Mouse (Mus musculus) urinary bladder, postnatal 14 days (tissue): ENCODE data around the gene Cabp2.

Experiments used
- DNase-seq: peaks from one replicate; pipeline ENCODE4 v3.0.0; 2021; ENCODE audit warnings: low spot score

Cabp2 gene

DNA sequence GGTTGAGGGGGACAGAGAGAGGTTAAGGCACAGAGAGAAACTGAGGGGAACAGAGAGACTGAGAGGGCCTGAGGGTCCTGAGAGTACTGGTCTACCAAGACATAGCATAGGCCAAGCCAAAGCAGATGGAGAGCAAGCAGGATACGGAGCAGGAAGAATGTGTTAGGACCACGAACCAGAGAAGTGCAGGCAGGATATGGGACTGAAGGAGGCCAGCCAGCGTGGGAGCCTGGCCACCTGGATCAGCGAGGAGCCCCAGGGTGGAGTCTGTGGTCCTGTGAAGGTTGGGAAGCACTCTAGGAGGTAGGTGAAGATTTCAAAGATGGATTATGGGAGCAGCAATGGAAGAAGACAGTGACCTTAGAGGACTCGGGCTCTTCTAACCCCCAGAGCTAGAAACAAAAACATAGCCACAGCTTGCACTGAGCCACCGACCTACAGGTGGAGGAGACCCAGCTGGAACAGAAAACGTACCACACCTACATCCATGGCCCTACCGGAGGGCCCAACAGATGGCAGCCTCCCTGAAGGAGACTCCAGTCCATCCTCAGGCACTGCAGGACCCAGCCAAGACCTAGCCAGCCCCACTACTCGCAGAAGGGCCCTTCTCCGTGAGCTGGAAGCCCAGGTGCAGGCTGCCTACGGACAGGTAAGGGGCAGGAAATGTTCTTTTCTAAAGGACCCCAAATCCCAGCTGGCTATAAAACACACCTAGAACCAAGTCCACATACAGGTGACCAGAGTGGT lies 1.0 kb downstream of the Cabp2 start:
- no peak for DNase-seq

DNA sequence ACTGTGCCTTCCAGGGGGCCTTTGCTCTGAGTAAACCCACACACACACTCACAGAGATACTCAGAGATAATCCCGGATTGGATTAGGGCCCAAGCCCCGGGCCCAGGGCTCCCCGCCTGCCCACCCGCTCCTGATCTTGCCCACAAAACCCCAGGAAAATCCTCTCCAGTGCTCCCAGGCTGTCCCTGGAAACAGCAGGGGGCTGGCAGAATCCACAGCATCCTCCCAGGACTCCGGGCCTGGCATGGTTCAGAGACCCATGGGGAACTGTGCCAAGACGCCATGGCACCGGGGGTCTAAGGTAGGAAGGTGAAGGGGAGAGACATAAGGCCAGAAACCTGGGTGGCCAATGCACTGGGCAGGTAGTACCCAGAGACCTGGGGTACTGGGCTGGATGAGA lies 1.9 kb downstream of the Cabp2 start:
- no peak for DNase-seq

- DNase-seq: no peak
These were observed 2.4 kb downstream of the Cabp2 start for GRCm38 (mm10) chr19:4083826-4084225.

DNA sequence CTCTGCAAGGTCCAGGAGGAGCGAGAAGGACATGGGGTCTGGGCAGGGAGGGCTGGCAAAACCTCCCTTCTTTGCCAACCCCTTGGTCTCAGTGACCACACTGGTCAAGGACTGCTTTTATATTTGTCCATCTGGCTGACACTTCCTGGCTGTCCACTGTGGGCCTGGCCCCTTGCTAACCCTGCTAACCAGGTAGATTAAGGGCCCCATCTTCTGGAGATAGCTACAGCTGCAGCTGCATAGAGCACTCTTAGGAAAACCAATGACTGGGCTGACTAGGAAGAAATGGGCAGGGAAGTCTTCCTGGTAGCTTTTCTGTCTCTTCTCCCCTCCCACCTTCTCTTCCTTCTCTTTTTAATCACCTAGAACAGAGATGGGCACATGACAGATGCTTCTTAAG lies 3.6 kb downstream of the Cabp2 start:
- no peak for DNase-seq

DNA sequence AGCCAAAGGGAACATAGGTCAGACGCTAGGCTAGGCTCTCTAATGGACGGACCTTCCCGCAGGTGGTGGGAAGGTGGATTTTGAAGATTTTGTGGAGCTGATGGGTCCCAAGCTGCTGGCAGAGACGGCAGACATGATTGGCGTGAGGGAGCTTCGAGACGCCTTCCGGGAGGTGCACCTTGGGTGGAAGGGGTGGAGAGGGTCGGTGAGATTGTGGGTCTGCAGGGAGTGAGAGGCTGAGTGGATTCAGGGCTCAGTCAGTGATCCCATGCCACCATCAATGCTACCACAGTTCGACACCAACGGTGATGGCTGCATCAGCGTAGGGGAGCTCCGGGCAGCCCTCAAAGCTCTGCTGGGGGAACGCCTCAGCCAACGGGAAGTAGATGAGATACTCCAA lies 4.8 kb downstream of the Cabp2 start:
- DNase-seq: no peak

DNA sequence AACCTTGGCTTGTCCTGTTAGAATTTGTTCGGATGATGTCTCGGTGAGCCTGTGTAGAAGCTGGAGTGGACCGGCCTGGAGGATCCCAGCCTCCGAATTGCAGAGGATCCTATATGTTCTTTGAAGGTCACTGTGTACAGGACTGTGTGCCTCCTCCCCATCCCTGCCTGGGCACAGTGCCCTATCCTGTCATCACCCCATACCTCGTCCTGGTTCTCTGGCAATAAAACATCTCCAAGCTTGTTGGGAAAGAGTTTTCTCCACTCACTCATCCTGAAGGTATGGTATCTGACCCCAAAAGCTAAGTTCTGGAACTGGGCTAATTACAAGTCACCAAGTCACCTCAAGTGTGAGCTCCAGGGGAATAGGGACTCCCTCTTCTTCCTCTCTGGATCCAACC lies 5.7 kb downstream of the Cabp2 start:
- DNase-seq: no peak

GRCm38 (mm10) chr19:4088146-4088545 lies 6.8 kb downstream of the Cabp2 start:
- DNase-seq: no peak

- DNase-seq: no peak
These were observed 7.8 kb downstream of the Cabp2 start for GRCm38 (mm10) chr19:4089128-4089527.

DNA sequence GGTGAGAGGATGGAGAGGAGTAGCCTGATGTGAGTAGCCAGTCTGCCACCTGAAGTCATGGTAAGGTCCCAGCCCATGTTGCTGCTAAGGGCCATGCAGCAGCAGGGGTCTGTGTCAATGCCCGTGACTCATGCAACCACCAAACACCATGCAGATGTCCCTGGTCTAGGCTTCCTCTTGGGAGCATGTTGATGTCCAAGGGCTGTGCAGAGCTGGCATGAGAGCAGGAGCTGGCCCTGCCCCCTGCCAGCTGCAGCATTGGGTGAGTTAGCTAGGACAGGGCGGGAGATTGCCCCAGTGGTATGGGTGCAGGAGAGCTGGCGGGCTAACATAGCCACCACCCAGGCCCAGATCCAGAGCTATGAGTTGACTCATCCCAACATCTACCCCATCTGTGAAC lies 9.1 kb downstream of the Cabp2 start:
- no peak for DNase-seq

GRCm38 (mm10) chr19:4091383-4091782 lies 10.0 kb downstream of the Cabp2 start:
- no peak for DNase-seq

DNA sequence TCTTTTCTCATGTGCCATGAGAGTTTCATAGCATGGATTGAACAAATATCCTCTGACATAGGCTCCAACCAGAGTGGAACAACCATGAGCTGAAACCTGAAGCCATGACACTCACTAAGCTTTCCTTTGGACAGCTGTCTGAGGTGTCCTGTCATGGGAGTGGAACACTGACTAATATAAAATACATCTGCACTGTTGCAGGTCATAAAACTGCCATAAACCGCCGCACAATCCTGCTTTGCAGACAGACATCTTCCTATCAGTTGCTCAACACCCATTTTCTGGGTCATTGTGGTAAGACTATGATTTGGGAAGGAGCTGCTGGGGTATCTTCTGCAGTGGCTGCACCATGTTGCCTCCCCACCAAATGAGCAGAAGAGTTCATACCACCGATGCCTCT lies 11.4 kb downstream of the Cabp2 start:
- DNase-seq: no peak

DNA sequence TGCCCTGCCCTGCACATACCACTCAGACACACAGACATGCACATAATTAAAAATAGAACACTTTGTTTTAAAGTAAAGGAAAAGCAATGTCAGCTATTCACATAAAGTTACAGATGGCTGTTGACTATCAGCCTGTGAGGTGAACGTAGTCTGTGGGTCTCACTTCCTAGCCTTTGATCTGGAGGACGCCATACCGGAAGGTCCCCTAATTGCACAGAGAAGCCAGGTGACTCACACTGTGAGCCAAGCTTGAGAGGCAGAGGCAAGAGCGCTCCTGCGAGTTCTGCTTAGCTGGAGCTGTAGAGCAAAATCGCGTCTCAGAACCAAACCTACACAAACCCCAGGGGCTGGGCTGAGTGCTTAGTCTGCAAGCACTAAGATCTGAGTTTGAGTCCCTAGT lies 12.4 kb downstream of the Cabp2 start:
- no peak for DNase-seq

- no peak for DNase-seq
These were observed 13.0 kb downstream of the Cabp2 start for GRCm38 (mm10) chr19:4094348-4094747.

- DNase-seq: no peak
These were observed 13.5 kb downstream of the Cabp2 start for GRCm38 (mm10) chr19:4094774-4095303.

- no peak for DNase-seq
These were observed 14.4 kb downstream of the Cabp2 start for GRCm38 (mm10) chr19:4095802-4096201.

DNA sequence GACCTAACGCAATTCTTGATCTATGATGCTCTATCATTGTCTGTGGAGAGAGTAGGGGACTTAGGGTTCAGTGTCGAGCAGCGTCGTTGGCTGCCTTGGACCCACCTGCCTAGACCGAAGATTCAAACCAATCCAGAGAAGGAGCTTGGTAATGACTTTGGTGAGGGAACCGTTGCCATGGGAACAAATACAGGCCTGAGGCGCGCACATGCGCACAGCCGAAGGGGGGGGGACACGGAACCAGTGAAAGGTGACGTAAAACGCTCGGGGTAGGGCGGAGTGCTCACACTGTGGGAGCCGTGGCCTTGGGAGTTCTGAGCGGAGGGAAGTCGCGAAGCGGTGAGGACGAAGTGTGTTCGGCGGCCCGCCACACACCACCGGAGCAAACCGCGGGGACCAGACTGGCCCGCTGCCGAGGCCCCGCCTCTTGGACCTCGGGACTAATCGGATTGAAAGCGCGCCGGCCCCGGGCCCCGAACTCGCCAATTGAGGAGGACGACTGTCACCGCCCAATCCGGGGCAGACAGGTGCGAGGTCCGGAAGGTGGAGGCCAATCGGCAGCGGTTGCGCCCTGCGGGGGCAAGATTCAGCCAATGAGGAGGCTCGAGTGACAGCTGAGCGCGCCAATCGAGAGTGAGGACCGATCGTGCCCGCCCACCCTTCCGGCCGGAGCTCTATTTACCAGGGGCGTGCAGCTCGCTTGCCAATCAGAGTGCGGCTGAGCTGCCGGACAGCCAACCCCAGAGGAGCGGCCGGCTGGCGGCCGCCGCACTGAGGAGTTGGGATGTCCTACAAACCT lies 15.5 kb downstream of the Cabp2 start, which contains the start of gene Cdk2ap2:
Cdk2ap2 (plus strand) TSS at position 541 of the 799 bp plus-strand sequence.
- peak; percentile 99 for DNase-seq

GRCm38 (mm10) chr19:4097441-4097825 lies 16.1 kb downstream of the Cabp2 start:
- DNase-seq: peak; percentile 91

DNA sequence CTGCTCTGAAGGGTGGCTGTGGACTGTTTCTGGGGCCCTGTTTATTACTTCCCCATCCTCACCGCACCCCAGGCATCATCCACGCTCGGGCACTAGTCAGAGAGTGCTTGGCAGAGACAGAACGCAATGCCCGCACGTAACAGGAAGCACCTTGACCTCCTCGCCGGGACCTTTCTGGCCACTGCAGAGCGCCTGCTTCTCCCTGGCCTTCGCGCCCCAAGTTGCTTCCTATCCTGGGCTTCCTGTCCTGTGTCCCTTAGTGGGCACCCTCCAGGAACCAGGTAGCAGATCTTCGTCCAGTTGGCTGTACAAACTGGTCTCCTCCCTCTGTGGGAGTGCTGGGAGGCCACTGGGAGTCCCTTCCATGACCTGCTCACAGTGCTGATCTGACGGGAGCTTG lies 17.0 kb downstream of the Cabp2 start:
- no peak for DNase-seq

- peak; percentile 96 for DNase-seq
These were observed 17.7 kb downstream of the Cabp2 start for GRCm38 (mm10) chr19:4099056-4099455.

DNA sequence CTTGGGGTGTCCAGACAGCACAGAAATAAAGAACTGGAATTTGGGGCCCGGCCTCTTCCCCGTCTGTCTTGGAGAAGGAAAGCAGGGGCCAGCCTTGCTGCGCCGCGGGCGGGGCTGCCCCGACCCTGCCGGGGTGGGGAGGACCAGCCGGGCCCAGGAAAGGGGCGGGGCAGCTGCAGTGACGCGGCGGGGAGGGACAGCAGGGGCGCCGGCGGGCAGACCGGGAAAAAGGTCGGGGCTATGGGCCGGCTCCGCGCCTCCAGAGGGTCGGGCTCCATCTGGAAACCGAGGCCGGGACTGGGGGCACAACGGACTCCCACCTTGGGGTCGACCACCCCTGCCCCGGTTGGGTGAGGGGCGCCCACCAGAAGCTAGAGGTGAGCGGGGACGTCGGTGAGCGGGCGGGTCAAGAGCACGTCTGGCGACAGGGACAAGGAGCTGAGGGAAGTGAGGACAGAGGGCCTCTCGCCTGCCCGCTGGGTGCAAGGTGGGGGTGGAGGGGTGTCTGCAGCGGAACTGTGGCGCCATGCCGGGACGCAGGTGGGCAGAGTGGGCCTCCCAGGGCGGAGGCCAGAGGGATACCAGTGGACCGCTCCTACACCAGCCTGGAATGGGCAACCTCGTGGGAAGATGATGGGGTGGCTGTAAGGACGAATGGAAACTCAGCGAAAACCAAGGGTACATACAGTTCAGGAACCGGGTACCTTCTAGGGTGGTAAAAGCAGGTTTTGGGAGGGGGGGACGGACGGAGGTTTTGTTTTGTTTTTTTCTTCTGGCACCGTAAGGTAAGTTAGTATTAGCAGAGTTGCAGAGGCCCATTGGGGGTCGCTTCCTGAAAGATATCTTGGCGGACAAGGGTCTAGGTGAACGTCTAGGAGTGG lies 18.7 kb downstream of the Cabp2 start, which contains the start of gene Pitpnm1:
Pitpnm1 (plus strand) TSS at position 162 of the 881 bp plus-strand sequence.
- peak; percentile 85 for DNase-seq

DNA sequence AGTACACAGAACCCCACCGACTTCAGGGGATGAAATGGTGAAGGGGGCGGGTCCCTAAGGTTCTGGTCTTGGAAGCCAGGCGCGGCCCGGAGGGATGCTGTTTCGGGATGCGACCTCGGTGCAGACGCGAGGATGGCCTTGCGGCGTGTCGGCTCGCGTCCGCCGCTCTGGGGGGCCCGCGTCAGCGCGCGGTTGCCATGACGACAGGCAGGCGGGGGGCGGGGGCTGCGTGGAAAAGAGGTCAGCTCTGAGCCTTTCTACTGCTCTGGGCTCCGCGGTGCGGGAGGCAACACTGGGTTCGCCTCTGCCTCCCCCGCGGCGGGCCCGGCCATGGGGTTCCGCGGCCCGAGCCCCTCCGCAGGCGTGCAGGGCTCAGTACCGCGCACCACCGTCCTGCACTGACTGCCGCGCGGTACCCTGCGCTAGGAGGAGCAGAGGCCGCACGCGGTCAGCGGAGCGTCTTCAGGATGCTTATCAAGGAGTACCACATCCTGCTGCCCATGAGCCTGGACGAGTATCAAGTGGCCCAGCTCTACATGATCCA lies 19.4 kb downstream of the Cabp2 start:
- DNase-seq: no peak

DNA sequence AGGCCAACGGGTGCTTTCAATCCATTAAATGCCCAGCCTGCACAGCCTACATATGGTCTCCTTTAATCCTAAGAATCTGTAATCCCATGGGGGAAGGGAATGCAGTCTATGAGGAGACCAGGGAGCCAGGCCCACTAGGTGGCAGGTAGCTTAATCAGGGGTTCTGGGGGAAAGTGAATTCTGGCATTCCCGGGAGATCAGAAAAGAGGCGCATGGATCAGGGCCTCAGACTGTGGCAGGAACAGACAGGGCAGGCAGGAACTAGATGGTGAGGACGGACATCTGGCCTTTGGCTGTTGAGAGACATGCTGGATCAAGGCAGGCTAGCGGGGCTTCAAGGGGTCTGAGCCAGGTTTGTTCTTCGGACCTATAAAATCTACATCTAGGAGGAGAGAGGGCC lies 20.1 kb downstream of the Cabp2 start:
- no peak for DNase-seq
